Mouse (Mus musculus) heart, postnatal 25 days (tissue): ENCODE data around the gene Zfp618. TPM values are rescaled to one million over a fixed set of nuclear protein-coding genes. Genes with fewer than 3 reads are reported as not detected.
A peak's percentile ranks its signal among the peaks of the same experiment; 100 is the strongest.

Experiments used
- DNase-seq: peaks from one replicate; pipeline ENCODE4 v3.0.0; 2022; ENCODE audit warnings: low spot score
- intact Hi-C: fragments of 180-260 bp; cut with DNase I; formaldehyde crosslinking; loops from one replicate; pipeline ENCODE4 v1.15.1; 2025
- total RNA-seq, 2 experiments: library from RNA; stranded (reverse); gene quantifications; 2 replicates each; pipeline ENCODE4 v1.2.3; 2021

Gene Zfp618
- total RNA-seq, 2 experiments from 2014 or later, result 0.36 to 0.48 TPM

DNA sequence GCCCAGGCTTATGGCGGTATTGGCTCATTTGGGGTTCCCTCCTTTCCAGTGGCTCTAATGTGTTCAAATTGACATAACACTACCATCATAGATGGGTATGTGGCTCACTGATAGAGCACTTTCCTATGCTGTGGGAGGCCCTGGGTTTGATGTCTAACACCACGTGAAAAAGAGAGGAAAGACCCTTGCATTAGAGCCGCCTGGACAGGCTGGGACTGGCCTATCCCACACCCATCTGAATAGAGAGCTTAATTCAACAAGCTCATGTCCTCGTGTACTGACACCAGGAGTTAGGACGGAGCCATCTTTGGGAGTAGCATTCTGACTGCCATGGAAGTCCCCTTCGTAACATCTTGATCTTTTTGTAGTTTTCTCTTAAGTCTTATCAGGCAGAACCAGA is 32.2 kb downstream of the Zfp618 start:
- no peak for DNase-seq
- intact Hi-C loops, result no loop called here

- intact Hi-C loops, result no loop called here
- no peak for DNase-seq
Observed at GRCm38 (mm10) chr4:62998431-62998835, 33.1 kb downstream of the Zfp618 start.

DNA sequence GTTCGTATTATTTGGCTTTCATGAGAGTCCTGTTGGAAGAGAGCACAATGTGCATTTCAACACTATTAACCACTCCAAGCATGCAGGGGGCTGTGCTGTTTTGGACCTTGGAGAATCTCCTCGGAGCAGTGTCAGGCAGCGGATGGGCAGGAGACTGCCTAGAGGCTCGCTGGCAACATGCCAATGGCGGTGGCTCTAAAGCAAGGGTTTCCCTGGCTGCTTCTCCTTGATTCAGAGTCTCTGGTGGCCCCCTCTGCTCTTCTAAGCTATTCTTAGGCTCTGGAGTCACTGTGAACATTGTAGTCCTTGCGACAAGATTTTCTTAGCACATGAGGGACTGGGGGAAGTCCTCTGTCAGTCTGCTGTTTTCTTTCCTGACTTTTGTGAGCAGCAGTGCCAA is 33.5 kb downstream of the Zfp618 start:
- intact Hi-C loops, result no loop called here
- DNase-seq, result no peak

GRCm38 (mm10) chr4:62999321-62999720 is 33.9 kb downstream of the Zfp618 start:
- intact Hi-C loops, result no loop called here
- DNase-seq, result no peak

DNA sequence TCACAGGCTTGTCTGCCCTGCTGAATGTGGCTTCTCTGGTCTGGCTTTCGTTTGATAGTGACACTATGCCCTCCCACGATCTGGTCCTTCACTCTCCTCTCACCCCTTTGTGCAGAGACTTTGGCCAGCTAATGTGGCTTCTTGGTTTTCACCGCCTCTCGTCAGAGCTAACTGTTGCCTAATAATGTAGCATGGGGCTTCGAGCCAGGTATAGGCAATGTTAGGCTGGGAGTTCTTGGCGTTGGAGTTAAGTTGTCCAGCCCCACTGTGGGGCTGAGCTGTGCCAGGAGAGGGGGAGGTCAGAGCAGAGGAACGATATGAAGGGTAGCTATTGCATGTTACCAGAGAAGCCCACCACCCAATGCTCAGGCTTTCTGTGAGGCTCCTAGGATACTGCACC is 34.5 kb downstream of the Zfp618 start:
- DNase-seq, result no peak
- intact Hi-C loops, result no loop called here

DNA sequence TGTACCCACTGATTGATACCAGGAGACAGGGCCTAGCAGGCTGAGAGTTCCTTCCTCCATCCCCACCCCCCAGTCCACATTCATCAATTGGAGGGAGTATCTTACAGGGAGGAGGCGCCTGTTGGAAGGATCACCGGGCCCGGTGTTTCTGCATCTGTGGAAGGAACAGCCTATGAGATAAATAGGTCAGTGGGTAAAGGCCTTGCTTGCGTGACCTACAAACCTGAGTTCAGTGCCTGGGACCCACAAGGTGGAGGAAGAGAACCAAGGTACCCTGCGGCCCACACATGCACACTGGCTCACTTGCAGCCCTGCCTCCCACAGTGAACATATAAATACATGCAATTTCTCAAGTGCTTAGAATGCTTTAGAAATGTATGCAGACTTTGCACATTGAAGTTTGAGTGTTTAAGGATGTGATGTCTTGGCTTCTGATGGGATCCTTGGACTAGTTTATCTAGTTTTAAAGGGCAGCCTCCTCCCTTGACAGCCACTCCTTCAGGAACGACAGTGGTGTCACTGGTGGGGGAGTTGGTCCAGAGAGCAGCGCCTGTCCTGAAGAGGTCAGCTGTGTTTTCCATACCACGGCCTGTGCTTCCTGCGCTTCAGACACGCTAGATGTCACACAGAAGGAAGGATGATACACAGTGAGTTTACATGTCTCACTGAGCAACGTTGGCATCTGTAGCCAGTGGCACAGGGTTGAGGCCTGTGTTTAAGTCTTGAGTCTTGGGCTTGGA is 35.1 kb downstream of the Zfp618 start:
- no peak for DNase-seq
- intact Hi-C loops, result no loop called here

DNA sequence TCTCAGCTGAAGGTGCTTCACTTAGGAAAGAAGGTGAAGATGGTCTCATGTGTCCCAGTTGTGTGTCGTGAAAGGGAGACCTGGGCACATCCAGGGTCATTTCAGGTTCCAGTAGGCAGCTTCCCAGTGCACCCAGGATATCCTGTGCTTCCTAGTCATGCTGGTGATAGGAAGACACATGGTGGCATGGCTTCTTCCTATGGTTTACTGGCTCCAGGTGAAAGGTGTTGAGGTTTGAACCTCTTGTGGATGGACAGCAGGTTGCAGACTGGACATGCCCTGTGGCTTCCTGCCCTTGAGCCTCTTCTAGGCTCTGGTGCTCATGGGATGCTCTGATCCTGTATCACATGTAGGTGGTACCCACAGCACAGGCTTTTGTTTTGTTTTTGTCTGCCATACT is 37.0 kb downstream of the Zfp618 start:
- intact Hi-C loops, result no loop called here
- no peak for DNase-seq

DNA sequence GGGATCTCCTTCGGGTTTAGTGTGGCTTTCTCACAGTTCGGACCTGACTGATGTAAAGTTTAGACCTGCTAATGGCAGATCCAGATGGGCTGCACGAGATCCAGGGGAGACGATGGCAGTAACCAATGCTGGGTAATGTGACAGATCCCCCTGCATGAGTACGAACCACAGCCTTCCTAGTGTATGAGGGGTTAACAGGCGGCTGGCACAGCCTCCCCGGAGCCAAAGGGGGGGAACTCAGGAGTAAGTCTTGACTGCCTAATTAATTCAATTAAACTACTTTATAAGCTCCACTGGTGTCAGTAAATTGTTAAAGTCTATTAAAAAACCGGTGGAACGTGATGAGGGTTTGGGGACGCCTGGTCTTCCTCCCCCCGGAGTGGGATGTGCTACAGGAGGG is 39.1 kb downstream of the Zfp618 start:
- intact Hi-C loops, result no loop called here
- DNase-seq, result no peak

DNA sequence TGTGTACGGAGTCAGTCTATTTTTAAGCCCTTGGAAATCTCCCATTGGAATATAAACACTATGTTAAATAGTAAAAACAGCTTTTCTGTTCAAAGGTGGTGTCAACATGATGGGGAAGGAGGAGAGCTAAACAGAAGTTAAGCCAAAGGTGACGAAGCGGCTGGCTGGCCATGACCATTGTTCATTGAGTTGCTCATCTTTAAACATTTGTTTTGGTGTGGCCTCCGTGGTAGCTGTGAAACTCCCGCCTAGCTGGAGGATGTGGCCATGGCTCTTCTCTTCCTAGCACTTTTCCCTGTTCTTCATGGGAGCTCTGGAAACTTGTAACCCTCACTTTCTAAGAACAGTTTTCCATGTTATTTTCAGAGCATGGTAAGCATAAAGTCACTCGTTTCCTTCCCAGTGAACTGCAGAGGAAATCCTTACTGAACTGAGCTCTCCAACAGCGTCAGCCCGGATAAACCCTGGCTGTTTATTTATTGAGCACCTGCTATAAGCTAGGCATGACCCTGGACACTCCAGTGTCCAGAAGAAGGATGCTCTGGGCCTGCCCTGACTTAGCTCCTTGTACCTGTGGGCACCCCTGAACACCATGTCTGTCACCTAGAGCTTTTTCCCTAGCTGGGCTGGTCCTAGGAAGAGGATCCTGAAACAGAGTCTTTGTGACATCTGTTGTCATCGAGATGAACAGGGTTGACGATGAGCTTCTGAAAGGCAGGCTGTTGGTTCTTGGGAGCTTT is 40.2 kb downstream of the Zfp618 start:
- intact Hi-C loops, result loop anchor here (5.0 kb wide), 1 partner anchor 82 kb away; no protein-coding TSS in a partner anchor
- no peak for DNase-seq

DNA sequence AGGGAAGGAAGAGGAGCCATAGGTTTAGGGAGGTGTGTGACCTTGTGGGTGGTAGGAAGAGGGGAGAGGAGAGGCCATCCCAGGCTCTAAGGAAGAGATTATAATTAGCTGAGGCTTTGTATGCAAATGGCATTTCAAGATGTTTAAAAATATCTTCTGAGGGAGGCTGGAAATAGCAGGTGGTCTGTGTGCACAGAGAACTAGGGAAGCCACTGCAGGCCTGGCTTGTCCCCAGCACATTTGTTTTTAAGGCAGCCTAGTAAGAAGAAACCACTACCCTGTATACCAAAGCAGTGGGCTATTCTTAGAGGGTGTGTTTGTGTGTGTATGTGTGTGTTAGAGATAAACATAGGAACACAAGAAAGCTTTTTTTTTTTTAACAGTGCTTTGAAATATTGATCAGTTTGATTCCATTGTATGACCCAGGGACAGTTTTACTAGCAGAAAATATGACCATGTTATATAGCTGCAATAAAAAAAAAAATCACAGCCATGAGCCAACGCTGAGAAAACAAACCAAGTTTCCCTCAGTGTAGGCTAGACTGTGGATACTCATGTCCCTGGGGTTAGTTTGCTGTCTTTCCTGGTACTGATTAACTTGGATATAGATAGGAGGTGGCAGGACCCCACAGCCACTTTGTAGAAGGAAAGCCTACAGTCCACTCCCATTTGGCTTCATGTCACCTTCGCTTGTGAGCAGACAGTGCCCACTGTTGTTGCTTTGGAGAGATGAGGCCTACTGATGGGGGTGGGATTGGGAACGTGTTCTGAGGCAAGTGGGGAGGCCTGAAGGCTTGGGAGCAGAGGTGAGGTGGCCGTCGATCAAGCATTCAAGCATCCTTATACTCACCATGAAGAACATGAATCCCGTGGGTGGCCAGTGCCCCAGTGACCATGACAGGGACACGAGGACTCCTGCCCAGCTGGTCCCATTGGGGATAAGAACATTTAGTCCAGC is 41.1 kb downstream of the Zfp618 start:
- DNase-seq, result no peak
- intact Hi-C loops, result loop anchor here (5.0 kb wide), 1 partner anchor 81 kb away; no protein-coding TSS in a partner anchor

GRCm38 (mm10) chr4:63008206-63008605 is 42.8 kb downstream of the Zfp618 start:
- no peak for DNase-seq
- intact Hi-C loops, result loop anchor here (5.0 kb wide), 1 partner anchor 79 kb away; no protein-coding TSS in a partner anchor

DNA sequence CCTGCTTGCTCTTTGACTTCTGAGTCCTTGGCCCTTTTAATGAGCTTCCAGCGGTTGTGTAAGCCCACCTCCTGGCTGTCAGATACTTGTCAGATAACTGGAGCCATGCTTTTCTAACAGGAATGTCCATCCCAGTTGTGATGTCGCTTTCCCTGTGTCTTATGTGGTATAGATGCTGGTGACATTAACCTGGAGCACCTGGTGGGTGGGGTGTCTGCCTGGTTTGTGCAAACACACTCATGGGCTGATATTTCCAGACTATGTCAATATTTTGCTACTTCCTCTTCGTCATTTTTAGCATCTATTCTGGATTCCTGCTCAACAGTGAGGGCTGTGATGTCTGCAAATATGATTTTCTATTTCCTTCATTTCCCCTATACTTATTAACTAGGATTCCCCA is 43.4 kb downstream of the Zfp618 start:
- DNase-seq, result no peak
- intact Hi-C loops, result loop anchor here (5.0 kb wide), 1 partner anchor 78 kb away; no protein-coding TSS in a partner anchor

DNA sequence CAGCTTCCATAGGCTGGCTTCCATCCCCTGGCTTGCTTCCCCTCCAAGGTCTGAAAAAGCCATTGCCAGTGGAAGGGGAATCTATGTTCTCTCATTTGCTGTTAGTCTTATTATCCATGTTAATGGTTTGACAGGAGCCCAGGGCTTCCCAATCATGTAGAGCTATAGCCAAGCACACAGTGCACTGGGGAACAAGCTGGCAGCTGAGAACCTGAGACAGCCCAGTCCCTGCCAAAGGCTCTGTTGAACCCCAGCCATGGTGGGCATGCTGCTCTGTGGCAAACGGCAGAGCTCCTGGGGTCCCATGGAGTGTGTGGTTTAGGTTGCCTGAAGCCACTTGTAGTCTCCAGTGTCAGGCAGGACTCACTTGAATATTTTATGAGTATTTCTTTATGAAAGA is 44.4 kb downstream of the Zfp618 start:
- intact Hi-C loops, result loop anchor here (5.0 kb wide), 2 partner anchors 77 to 107 kb away; no protein-coding TSS in a partner anchor
- DNase-seq, result no peak

DNA sequence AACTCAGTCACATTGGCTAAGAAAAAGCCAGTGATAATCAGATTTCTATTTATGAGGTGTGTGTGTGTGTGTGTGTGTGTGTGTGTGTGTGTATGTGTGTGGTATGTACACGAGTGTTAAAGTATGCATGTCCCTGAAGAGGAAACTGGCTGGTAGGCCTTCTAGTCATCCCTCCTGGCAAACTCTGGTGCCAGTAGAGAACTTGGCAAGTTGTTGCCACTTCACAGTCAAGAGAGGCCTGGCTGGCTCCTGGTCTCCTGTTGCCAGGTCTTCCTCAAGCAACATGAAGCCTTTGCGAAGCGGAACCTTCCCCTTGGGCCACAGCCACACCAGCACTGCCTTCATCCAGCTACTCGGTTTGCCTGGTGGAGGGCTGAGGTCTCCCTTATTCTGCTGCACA is 44.9 kb downstream of the Zfp618 start:
- intact Hi-C loops, result loop anchor here (5.0 kb wide), 1 partner anchor 107 kb away; no protein-coding TSS in a partner anchor
- peak; percentile 17 for DNase-seq

- intact Hi-C loops, result no loop called here
- no peak for DNase-seq
Observed at GRCm38 (mm10) chr4:63018616-63019015, 53.2 kb downstream of the Zfp618 start.

DNA sequence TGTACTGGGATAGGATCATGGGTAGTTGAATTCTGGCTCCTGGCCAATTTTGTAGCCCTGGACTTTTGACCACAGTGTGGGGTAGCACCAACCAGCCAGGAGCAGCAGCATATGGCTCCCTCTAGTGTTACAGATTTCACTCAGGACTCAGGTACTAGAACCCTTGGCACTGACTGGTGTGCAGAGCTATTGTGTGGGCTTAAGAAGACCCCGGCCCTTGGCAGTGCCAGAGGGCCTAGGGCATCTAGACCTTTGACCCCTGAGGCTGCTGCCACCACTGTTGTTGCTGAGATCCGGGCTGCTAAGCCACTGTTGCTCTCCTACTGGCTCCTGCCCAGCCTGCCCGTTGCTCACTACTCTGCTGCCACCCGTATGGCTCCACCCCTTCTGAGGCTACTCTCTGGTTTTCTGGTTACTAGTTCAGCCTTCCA is 54.1 kb downstream of the Zfp618 start:
- intact Hi-C loops, result no loop called here
- DNase-seq, result no peak

- intact Hi-C loops, result no loop called here
- DNase-seq, result no peak
Observed at GRCm38 (mm10) chr4:63021034-63021700, 55.8 kb downstream of the Zfp618 start.

GRCm38 (mm10) chr4:63023465-63023864 is 58.1 kb downstream of the Zfp618 start:
- DNase-seq, result no peak
- intact Hi-C loops, result no loop called here

DNA sequence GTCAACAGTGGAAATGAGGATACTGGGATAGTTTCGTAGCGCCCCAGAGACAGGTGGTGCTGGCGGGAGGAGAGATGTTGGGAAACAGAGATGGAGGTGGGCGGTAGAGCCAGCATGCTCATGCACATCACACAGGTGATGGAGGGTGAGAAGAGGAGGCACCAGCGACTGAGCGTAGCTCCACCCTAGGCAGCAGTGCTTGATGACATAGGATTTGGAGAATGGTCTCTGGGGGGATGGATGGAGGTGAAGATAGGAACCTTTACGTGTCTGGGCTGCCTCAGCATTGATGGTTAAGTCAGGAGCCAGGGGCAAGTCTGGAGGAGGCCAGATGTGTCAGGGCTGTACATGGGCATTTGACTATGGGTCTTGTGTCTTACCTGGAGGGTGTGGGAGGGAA is 58.7 kb downstream of the Zfp618 start:
- intact Hi-C loops, result no loop called here
- no peak for DNase-seq
